Mouse (Mus musculus) gonadal fat pad, adult 2 months (tissue): ENCODE data around the gene Wnt4. TPM values are rescaled to one million over a fixed set of nuclear protein-coding genes. Genes with fewer than 3 reads are reported as not detected.
A peak's percentile ranks its signal among the peaks of the same experiment; 100 is the strongest.

Experiments used
- DNase-seq: peaks from one replicate; pipeline ENCODE4 v3.0.0-alpha.2; 2012; ENCODE audit warnings: low read depth
- polyA plus RNA-seq: library from polyadenylated mRNA; depleted of rRNA; stranded (reverse); fragments of >200 nt; gene quantifications from 2 replicates; pipeline ENCODE4 v1.2.3, GENCODE M21; 2012

The Wnt4 gene
- polyA plus RNA-seq, 1 experiment: 5.7 TPM

DNA sequence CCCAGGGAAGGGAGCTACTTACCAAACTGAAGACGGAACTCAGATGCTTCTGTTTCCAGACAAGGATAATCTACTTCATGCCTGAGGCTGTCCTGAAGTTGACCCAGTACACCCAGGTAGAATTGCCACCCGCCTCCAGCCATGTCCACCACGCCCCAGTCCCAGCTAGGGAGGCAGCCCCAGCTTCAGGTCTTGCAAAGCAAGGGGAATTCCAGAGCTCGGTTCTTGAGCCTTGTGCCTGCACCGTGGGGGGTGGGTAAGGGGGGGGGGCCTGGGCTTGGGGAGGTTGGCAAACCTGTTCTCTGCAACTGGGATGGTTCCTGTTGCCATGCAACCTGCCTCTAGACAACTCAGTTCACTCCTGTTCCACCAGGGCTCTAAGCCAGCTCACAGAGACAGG, 2.1 kb downstream of the Wnt4 start:
- DNase-seq: no peak

DNA sequence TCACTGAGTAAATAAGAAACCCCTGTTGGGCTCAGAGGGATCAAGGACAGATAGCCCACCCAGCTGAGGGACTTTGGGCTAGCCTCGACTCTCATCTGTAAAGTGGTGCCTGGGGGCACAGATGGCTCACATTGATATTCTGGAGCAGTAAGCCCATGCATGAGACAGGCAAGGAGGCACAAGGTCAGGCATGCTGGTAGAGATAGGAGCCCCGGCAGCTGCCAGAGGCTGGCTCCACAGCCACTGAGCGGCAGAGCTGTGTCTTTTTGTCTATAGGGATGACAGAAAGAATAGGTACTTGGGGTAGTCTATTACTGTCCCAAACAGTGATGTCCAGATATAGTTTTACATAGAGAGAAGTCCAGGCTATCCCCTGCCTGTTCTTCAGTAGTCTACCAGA, 4.0 kb downstream of the Wnt4 start:
- DNase-seq: no peak

DNA sequence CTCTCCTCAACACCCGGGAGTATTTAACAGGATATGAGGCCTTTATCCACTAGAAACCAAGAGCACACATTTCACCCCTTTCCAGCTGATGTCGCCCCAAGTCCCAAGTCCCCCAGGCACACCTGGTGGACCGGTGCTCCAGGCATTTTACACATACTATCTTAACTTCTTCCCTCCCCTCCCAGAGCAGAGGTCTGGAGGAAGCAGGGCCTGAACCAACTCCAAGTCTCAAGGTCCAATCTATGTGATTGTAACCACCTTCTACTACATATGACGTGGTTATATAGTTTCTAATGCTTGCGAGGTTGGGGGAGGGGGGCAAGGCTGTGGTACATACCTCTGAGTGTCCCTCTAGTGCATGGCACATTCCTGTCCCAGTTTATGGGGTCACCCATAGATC, 4.8 kb downstream of the Wnt4 start:
- no peak for DNase-seq

DNA sequence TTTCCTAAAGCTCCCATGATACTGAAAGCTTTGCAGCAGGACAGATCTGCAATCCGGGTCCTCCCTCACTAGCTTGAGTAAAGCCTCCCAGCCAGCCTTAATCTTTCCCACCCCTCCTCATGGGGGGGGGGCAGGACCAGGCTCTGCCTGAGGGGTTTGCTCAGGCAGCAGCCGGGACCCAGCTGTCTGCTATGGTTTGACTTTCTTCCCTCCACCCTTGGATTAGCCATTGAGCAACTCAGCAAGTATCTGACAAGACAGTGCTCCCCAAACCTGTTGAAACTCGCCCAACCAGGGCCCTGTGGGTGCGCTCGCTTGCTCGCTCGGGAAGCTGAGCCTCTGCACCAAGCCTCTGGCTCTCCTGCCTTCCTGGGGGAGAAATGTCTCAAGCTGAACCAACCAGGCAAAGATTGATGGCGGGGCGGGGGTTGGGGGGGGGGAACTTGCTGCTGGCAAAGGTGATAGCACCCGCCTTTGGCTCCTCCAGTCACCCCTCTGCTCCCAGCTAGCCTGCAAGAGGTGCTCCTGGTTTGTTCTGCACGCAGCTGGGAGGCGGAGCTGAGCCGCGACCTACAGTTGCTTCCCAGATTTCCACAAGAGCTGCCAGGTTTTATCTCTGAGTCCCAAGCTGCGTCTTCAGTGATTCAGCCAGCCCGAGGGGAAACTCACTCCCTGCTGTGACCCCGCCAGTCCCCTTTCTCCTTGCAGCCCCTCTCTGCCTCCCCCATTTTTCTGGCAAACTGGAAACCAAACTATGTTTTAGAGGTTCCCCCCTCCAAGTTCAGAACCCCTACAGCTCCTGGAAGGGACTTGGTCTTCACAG, 5.5 kb downstream of the Wnt4 start:
- DNase-seq: peak; percentile 75

DNA sequence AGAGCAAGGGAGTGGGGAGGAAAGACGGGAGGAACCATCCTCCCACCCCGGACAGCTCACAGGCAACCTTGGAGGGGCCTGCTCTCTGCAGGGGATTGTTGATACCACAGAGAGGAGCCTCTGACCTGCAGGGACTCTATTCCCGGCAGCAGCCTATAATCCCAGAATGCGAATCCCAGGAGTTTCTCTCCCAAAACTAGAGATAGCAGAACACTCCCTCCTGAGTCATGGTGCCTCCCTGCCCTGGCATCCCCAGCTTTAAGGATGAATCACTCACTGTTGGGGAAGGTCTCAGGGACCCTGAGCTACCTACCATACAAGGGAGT, 6.1 kb downstream of the Wnt4 start:
- no peak for DNase-seq

DNA sequence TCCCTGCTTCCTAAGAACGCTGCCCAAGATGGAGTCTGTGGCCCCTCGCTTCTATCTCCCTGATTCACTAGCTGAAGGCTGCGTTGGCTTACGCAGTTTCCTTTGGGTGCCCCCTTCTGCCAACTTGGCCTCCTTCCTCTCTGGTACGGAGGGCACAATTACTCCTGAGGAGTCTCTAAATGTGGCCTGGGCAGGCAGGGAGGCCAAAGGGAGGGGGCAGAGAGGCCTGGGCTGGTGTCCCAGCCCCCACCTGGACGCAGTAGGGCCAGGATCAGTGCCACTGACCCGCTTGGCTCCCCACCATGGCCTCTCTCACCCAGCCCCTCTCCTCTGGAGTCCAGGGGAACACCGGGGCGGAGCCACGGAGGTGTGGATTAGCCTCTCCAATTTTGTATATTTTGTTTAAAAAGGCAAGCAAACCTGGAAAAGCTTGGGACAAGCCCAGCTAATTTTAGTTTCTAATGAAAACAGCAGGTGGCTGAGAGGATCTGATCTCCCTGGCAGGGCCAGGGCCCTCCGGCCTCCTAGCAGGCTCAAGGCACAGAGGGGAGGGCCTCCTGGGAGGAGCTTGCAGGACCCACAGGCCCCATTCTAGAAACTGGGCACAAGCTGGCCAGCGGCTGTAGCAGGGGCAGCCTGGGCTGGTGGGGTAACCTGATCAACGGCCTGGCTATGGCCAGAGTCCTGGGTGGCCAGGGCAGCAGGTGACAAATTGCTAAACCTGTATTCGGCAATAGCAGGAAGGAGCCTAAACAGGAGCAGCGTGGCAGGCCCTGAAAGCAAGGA, 8.8 kb downstream of the Wnt4 start:
- no peak for DNase-seq

DNA sequence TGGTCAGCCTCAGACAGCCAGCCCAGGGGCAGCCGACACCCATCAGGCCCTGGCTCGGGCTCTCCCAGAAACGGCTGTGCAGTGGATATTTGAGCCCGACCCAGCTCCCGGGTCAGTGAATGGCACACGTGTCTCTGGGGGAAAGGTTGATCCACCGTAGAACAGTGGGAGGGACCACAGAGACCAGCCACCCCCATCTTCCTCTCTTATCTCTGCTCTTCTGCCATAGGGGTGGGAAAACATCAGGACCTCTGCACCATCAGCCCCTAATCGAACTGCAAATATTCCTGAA, 9.3 kb downstream of the Wnt4 start:
- DNase-seq: no peak

DNA sequence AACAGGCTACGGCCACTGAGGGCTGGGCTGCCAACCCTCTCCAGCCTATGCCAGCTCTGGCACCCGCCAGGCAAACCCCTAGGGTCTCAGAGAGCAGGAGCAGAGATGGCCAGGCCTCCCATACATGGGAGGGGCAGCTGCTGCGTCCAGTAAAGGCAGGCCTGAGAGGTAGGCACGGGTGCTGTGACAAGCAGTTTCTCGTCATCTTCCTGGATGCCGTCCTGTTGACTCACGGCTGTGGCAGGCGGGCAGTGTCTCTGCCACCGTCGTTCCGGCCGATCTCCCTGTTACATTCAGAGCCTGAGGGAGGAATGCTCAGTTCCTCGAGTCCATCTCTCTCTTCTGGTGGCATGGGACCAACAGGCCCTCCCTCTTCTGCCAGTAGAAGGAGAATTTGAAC, 9.9 kb downstream of the Wnt4 start:
- no peak for DNase-seq

DNA sequence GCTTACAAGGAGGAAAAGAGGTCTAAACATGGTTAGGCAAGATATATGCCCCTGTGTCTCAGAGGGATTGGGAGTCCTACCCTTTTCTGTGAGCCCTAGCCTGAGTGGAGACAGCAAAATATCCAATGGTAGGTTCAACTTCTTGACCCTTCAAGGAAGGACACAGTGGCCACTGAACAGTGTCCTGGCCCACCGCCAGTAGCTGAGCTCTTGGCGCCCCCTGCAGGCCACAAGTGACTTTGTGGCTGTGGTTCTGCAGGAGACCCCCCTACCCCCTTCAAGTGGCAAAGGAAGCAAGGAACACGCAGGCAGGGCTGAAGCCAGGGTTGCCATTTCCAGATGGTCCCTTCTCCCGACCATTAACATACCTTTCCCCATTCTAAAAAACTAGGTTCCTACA, 10.5 kb downstream of the Wnt4 start:
- DNase-seq: no peak

DNA sequence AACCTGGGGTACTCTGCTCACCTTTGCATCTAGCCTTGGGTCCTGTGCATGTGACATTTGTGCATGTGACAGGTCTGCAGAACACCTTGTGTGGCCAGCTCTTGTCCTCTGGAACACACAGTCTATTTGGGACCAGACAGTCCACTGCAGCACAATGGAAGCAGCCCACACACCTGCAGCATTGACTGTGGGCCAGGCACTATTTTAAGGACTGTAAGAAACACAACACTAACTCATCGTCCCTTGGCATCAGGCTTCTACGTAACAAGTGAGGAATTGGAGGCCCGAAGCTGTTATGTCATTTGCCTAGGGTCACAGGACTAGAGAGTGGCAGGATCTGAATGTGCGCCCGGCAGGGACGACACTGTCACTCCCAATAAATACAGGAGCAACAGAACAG, 12.4 kb downstream of the Wnt4 start:
- DNase-seq: no peak

DNA sequence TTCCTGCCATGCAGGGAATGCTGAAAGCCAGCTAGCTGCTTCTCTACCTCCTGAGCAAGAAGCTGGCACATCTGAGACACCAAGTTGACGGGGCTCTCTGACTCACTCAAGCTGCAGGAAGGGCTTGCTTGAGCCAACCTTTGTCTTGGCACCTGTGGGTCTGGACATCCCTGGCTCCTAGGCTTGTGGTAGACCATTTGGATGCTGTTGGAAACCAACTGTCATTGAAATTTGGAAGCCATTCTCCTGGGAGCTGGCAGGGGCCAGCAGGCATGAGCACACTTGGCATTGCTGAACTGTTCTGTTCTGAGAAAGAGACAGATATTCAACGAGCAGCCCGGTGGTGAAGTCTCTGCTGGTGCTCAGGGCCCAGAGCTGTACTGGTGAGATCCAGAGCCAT, 13.0 kb downstream of the Wnt4 start:
- no peak for DNase-seq

DNA sequence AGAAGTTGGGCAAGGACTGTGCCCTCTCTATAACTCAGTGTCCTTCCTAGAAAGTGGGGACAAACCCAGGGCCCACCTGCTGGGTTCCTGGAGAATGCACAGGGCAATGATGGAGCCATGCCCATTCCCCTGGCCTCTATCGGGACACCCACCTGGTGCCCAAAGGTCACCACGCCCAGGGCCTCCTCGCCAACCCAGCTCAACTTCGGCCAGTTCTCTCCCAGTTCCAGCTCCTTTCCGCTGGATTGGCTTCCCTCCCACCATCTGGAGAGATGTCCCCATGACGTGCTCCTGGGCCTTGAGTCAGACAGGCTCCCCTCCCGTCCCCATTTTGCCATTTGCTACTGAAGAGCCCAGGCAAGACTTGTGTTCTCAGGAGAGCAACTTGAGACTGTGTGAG, 15.3 kb downstream of the Wnt4 start:
- DNase-seq: no peak

DNA sequence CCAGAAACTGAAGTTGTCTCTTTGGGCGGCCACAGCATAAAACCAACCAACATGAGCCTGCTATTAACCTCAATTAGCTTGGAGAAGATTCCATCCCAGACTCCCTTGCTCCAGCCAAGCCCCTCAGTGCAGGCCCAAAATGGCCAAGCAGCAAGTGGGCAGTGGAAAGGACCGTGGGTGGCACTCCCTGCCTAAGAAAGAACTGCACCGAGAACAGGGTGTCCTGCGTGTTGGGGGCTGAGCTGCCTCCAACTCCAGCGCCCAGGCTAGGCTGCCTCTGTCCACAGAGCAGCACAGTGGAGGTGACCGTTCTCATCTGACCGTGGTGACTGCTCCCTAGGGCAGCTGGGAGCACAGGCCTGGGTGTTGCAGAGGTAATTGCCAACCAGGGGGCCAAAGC, 16.7 kb downstream of the Wnt4 start:
- no peak for DNase-seq

DNA sequence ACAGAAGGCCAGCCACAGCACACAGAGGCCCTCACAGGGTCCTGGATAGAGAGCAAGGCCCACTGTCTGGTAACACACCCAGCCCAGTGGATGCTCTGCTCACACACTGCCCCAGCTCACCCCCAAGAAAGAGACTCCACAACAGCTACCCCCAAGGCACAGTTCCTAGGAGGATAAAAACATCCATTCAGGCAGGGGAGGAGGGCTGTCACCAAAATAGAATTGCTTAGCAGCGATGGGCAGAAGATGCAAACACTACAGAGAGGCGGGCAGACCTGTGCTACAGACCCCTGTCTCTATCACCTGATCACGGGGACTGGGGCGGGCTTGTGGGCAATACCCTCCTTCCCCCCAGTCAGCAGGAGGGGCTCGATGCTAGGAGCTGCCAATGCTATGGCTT, 17.2 kb downstream of the Wnt4 start:
- no peak for DNase-seq

DNA sequence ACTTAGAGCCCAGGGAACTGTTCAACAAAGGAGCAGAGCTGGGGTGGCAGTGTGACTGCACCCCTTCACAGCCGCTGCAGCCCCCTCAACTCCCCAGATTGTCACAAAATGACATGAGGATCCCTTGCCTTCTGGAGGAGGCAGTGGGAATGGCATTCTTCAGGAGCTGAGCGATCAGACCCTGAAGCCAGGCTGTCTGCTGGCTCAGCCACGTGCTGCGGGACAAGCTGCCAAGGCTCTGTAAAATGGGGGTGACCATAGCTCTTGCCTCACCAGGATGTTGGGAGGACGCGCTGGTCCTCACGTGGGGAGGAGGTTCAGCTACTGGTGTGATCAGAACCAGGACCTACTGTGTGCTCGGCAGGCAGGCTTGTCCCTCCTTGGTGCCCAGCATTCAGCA, 17.7 kb downstream of the Wnt4 start:
- no peak for DNase-seq

DNA sequence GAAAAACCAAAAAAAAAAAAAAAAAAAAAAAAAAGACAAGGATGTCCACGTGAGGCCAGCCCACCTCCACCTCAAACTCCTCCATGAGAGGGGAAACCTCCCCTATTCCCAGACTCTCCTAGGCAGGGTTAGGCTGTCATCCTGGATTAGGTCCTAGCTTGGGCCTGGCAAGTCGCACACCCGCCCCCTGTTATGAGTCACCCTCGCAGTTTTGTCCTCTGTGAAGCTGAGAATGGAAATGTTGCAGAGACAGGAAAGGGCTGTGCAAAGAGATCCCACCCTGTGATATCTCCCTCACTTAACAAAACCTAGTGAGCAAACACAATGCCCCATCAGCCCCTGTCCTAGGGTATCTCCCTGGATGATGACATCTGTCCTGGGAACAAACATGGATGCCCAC, 20.3 kb downstream of the Wnt4 start:
- no peak for DNase-seq

DNA sequence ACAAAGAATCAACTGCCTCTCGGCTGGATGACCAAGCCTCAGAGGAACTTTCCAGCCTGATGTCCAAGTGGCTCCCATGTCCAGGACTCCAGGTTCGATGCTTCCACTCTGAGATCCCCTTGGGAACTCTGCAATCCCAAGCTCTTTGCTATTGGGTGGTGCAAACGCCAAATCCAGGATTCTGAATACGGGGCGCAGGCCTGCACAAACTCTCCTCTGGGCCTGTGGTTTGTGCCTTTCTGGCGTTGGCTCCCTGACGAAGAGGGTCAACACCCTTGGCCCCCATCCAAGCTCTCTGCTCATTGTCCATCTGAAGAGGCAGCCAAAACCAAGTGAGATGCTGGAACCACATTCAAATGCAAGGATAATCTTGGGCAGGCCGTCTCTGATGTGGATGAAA, 21.1 kb downstream of the Wnt4 start:
- DNase-seq: no peak

DNA sequence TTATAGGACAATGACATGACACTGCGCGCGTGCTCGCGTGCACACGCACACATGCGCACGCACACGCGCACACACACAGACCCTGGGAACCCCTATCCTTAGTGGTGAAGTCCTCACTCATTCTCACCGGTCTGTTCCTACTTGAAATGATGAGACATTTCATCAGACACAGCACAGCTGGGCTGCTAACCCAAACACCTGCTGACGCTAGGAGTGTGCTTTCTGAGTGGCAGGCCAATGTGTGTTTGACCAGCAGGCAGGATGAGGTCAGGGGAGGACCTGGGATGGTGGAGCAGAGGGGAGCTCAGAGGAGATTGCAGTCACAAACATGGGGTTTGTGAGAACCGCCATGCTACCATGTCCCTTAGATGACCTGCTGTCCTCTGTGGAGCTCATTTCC, 22.9 kb downstream of the Wnt4 start:
- DNase-seq: no peak

DNA sequence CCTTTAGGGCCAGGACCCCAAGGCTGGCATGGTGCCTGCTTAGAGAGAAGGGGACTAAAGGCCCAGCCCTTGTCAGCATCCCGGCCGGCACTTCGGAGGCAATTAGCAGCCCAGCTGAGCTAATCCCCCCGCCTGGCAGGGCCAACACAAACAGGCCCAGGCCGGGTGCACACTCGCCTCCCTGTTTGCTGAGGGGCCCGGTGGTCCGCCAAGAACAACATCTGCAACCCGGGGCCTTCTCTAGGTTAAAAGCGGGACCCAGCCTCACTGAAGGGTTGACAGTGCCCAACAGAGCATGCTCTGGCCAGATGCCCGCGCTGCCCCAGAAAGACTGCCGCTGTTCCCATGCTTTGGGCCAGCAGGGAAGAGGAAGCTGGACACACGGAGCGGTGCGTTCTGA, 24.3 kb downstream of the Wnt4 start:
- DNase-seq: no peak

DNA sequence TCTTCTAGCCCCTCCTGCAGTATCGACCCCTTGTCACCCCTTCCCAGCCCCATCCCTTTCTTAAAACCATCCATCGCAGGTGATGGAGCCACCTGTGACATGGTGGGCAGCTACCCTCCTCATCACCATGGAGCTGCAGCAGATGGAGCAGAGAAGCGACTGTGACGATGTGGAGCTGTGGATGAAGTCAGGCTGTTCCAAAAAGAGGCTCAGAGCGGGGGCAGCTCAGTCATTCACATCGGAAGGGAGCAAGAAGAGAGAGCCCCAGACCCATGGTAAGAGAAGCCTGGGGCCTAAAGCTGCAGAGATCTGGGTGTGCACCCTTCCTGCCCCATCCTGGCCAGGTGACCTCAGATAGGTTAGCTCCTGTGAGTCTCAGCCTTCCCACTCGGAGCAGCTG, 26.8 kb downstream of the Wnt4 start:
- DNase-seq: no peak

DNA sequence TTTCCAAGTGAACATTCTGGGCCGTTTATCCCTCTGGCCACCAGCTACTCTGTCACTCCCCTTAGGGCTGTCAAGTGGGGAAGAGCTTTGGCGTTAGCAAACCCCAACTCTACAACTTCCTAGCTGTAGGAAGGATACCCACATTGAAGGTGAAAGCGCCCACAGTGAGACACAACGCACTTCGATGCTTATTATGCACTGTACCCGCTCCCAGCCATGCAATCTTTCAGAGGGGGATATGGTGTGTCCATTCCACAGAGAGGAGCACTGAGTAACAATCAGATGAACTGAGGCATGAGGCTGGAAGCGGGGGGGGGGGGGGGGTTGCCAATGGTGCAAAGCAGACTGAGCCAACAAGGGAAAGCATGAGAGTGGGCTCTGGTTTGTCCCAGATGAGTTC, 27.8 kb downstream of the Wnt4 start:
- no peak for DNase-seq

DNA sequence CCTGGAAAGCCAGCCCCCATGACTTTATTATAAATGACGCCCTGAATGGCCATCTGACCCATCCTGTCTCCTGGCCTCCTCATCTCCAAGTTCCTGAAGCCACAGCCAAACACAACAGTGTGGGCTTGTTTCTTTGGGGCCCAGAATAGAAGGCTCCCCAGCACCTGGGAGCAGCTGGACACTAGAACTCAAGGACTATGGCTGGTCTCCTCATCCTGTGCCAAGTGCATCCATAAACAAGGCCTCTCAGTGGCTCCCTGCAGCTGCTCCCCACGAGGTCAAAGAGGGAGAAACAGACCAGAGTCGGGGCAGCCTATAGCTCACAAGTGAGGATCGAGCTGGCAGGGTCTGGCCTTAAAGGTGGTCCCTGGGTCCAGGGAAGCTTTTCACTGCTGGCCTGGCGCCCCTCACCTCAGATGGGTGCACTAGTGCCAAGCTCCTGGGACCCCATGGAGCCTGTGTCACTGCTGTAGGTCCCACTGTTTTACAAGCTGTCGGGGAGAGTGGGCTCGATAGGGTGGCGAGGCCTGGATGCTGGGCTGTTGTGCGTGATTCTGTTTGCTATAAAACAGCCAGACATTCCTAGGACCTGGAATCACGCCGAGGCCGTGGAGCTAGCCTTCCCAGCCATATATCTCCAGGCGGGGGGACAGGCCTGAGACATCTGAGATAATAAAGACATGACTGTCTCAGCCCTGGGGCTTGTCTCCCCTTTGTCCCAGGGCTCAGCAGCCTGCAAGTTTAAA, 28.7 kb downstream of the Wnt4 start:
- no peak for DNase-seq

DNA sequence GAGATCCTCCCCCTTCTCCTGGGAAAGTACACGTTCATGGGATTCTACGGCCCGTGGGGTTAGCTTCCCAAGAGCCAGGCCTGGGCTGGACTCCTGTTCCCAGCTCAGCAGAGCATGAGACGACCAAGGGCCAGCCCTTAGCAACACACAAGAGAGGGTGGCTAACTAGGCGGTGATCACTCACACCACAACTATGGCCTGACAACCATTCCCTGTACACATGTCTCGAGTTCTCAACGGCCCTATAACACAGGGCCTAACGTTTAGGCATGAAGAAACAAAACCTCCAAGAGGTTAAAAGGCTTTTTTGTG, 29.2 kb downstream of the Wnt4 start:
- no peak for DNase-seq
